Mouse (Mus musculus): ENCODE measurements at regions not wholly inside any gene's neighbourhood (a gene's known extent, or its start where the extent isn't known, plus 50 kb on each side); places are given as distances from the start of the nearest gene placed in this dataset.

GRCm38 (mm10) chr1:187536263-187536662, 72.3 kb upstream of the Esrrg start:
- TF ChIP-seq CTCF (IDR thresholded peaks at IDR 0.05; ENCODE audit: borderline replicate concordance, insufficient read depth, low read length) (no peak), POLR2A (IDR thresholded peaks at IDR 0.05; ENCODE audit: low read depth, low read length) (no peak)

Measured in embryonic fibroblast, embryonic 13.5 days (primary cell).